Mouse (Mus musculus) myocyte (in vitro differentiated cells): Measurements from ENCODE around the gene Bcr. TPM values are rescaled to one million over a fixed set of nuclear protein-coding genes. Genes with fewer than 3 reads are reported as not detected.

Experiments used
- H3K27me3 ChIP-seq: one replicate; pipeline ENCODE4 v1.6.1; 2011; ENCODE audit not compliant: control insufficient read depth, insufficient read depth, insufficient read length
- H3K36me3 ChIP-seq: one replicate; pipeline ENCODE4 v1.6.1; 2011; ENCODE audit not compliant: control insufficient read depth, insufficient read depth
- H3K4me2 ChIP-seq: one replicate; pipeline ENCODE4 v1.6.1; 2011; ENCODE audit warnings: low read depth, control low read depth
- H3K4me3 ChIP-seq: one replicate; pipeline ENCODE4 v1.5.1; 2011; ENCODE audit warnings: mild to moderate bottlenecking, control low read depth, moderate library complexity
- H3K79me2 ChIP-seq: one replicate; pipeline ENCODE4 v1.6.1; 2011; ENCODE audit not compliant: control insufficient read depth, insufficient read depth
- H3ac ChIP-seq: one replicate; pipeline ENCODE4 v1.6.1; 2011; ENCODE audit not compliant: control insufficient read depth, insufficient read length
- CEBPB ChIP-seq: IDR thresholded peaks from 2 replicates; pipeline ENCODE4 v1.6.1; 2011; ENCODE audit warnings: mild to moderate bottlenecking, moderate library complexity; ENCODE audit not compliant: poor library complexity, insufficient read depth, severe bottlenecking
- E2F4 ChIP-seq: IDR thresholded peaks from one replicate; pipeline ENCODE4 v1.6.1; 2011; ENCODE audit warnings: mild to moderate bottlenecking, control low read depth, moderate library complexity; ENCODE audit not compliant: insufficient read depth
- MAX ChIP-seq: IDR thresholded peaks from one replicate; pipeline ENCODE4 v1.6.1; 2011; ENCODE audit warnings: low read depth, mild to moderate bottlenecking, control low read depth
- MYOD1 ChIP-seq, 3 experiments: IDR thresholded peaks; one replicate each; pipeline ENCODE4 v1.6.1; 2011; ENCODE audit warnings: control low read depth in 2 of 3, low read depth in 2 of 3, mild to moderate bottlenecking in 2 of 3, moderate library complexity in 1 of 3; ENCODE audit not compliant: insufficient read length in 2 of 3, control insufficient read depth in 1 of 3
- MYOG ChIP-seq, 3 experiments: IDR thresholded peaks; one replicate each; pipeline ENCODE4 v1.6.1; 2011; ENCODE audit warnings: control low read depth in 2 of 3, low read depth in 2 of 3, mild to moderate bottlenecking in 2 of 3; ENCODE audit not compliant: insufficient read length in 2 of 3, control insufficient read depth in 1 of 3, insufficient read depth in 1 of 3
- POLR2A ChIP-seq: IDR thresholded peaks from one replicate; pipeline ENCODE4 v1.6.1; 2011; ENCODE audit warnings: low read depth, mild to moderate bottlenecking, control low read depth, moderate library complexity; ENCODE audit not compliant: insufficient read length
- POLR2AphosphoS2 ChIP-seq: IDR thresholded peaks from one replicate; pipeline ENCODE4 v1.6.1; 2011; ENCODE audit warnings: low read depth, control low read depth; ENCODE audit not compliant: insufficient read length
- REST ChIP-seq: IDR thresholded peaks from one replicate; pipeline ENCODE4 v1.6.1; 2011; ENCODE audit warnings: mild to moderate bottlenecking, control low read depth, moderate library complexity; ENCODE audit not compliant: insufficient read depth, insufficient read length
- SRF ChIP-seq: IDR thresholded peaks from one replicate; pipeline ENCODE4 v1.6.1; 2011; ENCODE audit warnings: low read depth; ENCODE audit not compliant: control insufficient read depth, insufficient read length
- TCF12 ChIP-seq: IDR thresholded peaks from one replicate; pipeline ENCODE4 v1.6.1; 2011; ENCODE audit warnings: mild to moderate bottlenecking, control low read depth; ENCODE audit not compliant: poor library complexity, insufficient read depth, severe bottlenecking
- TCF3 ChIP-seq: IDR thresholded peaks from one replicate; pipeline ENCODE4 v1.6.1; 2011; ENCODE audit warnings: low read depth, control low read depth; ENCODE audit not compliant: insufficient read length
- USF1 ChIP-seq: IDR thresholded peaks from one replicate; pipeline ENCODE4 v1.6.1; 2011; ENCODE audit warnings: low read depth, mild to moderate bottlenecking, control low read depth, moderate library complexity
- polyA plus RNA-seq: library from polyadenylated mRNA; unstranded; fragments of >200 nt; fragmentation: generic; extraction: Trizol; gene quantifications from one replicate; pipeline ENCODE4 v1.2.1, GENCODE M21; 2012; ENCODE audit warnings: missing spikeins

The Bcr gene
- polyA plus RNA-seq, 1 experiment, result 16.8 TPM

- H3ac ChIP-seq, result no peak overlapping the region
- H3K79me2 ChIP-seq, result peaks cover 36% of the 10 kb centered on the region
- no peak overlapping the region for H3K4me3 ChIP-seq
- TF ChIP-seq MYOG (IDR thresholded peaks at IDR 0.05; ENCODE audit: control insufficient read depth in 1 of 3, insufficient read depth in 1 of 3, insufficient read length in 2 of 3, low read depth in 2 of 3) (no peak), SRF (no peak), E2F4 (no peak)
- no peak overlapping the region for H3K4me2 ChIP-seq
- no peaks in the 10 kb centered on the region for H3K27me3 ChIP-seq
- no peaks in the 10 kb centered on the region for H3K36me3 ChIP-seq
These were observed 150.4 kb downstream of the Bcr start for GRCm38 (mm10) chr10:75210841-75211240.

GRCm38 (mm10) chr10:75211807-75212645, 151.6 kb downstream of the Bcr start, which contains the start of gene Specc1l:
TSS of gene Specc1l (plus strand) at chr10:75212073.
- Histone ChIP-seq H3K27me3 (no peaks in the 10 kb centered on the region), H3K36me3 (no peaks in the 10 kb centered on the region), H3K79me2 (peaks cover 48% of the 10 kb centered on the region), H3K4me2 (peak within 1 kb of the TSS; percentile 80), H3ac (peak within 1 kb of the TSS; percentile 52), H3K4me3 (peak within 1 kb of the TSS; percentile 64)
- TF ChIP-seq SRF, result peak; percentile 44
- peak; percentile 78 for TF ChIP-seq POLR2A
- TF ChIP-seq REST, result no peak
- TF ChIP-seq POLR2AphosphoS2, result peak; percentile 88

- TF ChIP-seq TCF3, result no peak
- Histone ChIP-seq H3K4me2 (peak overlapping the region; percentile 80), H3K36me3 (no peaks in the 10 kb centered on the region), H3K79me2 (peaks cover 57% of the 10 kb centered on the region), H3K27me3 (no peaks in the 10 kb centered on the region), H3K4me3 (peak overlapping the region; percentile 64), H3ac (peak overlapping the region; percentile 52)
These were observed 152.6 kb downstream of the Bcr start for GRCm38 (mm10) chr10:75212981-75213380.

- Histone ChIP-seq H3K4me3 (no peak overlapping the region), H3ac (no peak overlapping the region), H3K4me2 (no peak overlapping the region), H3K79me2 (peaks cover 90% of the 10 kb centered on the region), H3K27me3 (no peaks in the 10 kb centered on the region), H3K36me3 (no peaks in the 10 kb centered on the region)
- TF ChIP-seq MYOG (IDR thresholded peaks at IDR 0.05; ENCODE audit: control insufficient read depth in 1 of 3, insufficient read depth in 1 of 3, insufficient read length in 2 of 3, low read depth in 2 of 3) (no peak), POLR2AphosphoS2 (no peak), TCF3 (no peak)
These were observed 160.3 kb downstream of the Bcr start for GRCm38 (mm10) chr10:75220722-75221121.

- H3K4me2 ChIP-seq, result peak overlapping the region; percentile 74
- no peak overlapping the region for H3ac ChIP-seq
- TF ChIP-seq SRF (no peak), MYOG (IDR thresholded peaks at IDR 0.05; ENCODE audit: control insufficient read depth in 1 of 3, insufficient read depth in 1 of 3, insufficient read length in 2 of 3, low read depth in 2 of 3) (no peak), MYOD1 (IDR thresholded peaks at IDR 0.05; ENCODE audit: control insufficient read depth in 1 of 3, insufficient read length in 2 of 3, low read depth in 2 of 3) (no peak), USF1 (no peak), TCF3 (no peak), MAX (no peak), CEBPB (no peak), E2F4 (no peak), POLR2AphosphoS2 (no peak), TCF12 (no peak), POLR2A (no peak), REST (no peak)
- H3K27me3 ChIP-seq, result no peaks in the 10 kb centered on the region
- peaks cover 90% of the 10 kb centered on the region for H3K79me2 ChIP-seq
- no peaks in the 10 kb centered on the region for H3K36me3 ChIP-seq
- H3K4me3 ChIP-seq, result no peak overlapping the region
These were observed 161.7 kb downstream of the Bcr start for GRCm38 (mm10) chr10:75221936-75222610.
